Mouse (Mus musculus) ES-Bruce4 (cell line): Measurements from ENCODE around the gene Kcnj14. TPM values are rescaled to one million over a fixed set of nuclear protein-coding genes. Genes with fewer than 3 reads are reported as not detected.
A peak's percentile ranks its signal among the peaks of the same experiment; 100 is the strongest.

ENCODE experiments used
- H3K27ac ChIP-seq: 2 replicates; pipeline ENCODE4 v1.5.1; 2012; ENCODE audit warnings: low read length, inconsistent platforms; ENCODE audit not compliant: insufficient read depth
- H3K27me3 ChIP-seq: 2 replicates; pipeline ENCODE4 v1.6.1; 2012; ENCODE audit warnings: mild to moderate bottlenecking, low read length, inconsistent platforms; ENCODE audit not compliant: control insufficient read depth, poor library complexity, insufficient read depth, severe bottlenecking
- H3K36me3 ChIP-seq: 2 replicates; pipeline ENCODE4 v1.6.1; 2012; ENCODE audit warnings: inconsistent platforms, mild to moderate bottlenecking, low read length, moderate library complexity; ENCODE audit not compliant: control insufficient read depth, poor library complexity, insufficient read depth, severe bottlenecking
- H3K4me1 ChIP-seq: one replicate; pipeline ENCODE4 v1.8.1; 2011; ENCODE audit warnings: low read length; ENCODE audit not compliant: control insufficient read depth, insufficient read depth
- H3K4me3 ChIP-seq: 2 replicates; pipeline ENCODE4 v1.5.1; 2011; ENCODE audit warnings: low read depth, mild to moderate bottlenecking, low read length
- H3K9ac ChIP-seq: 2 replicates; pipeline ENCODE4 v1.6.1; 2012; ENCODE audit warnings: low read depth, mild to moderate bottlenecking, inconsistent platforms; ENCODE audit not compliant: poor library complexity, severe bottlenecking
- H3K9me3 ChIP-seq: replicated peaks from 2 replicates; pipeline ENCODE4 v1.6.1; 2012; ENCODE audit warnings: mild to moderate bottlenecking, low read length, inconsistent platforms; ENCODE audit not compliant: control insufficient read depth, poor library complexity, insufficient read depth, severe bottlenecking
- CTCF ChIP-seq: IDR thresholded peaks from one replicate; pipeline ENCODE4 v1.8.1; 2011; ENCODE audit warnings: low read depth, low read length
- EP300 ChIP-seq: IDR thresholded peaks from 2 replicates; pipeline ENCODE4 v1.6.1; 2011; ENCODE audit warnings: low read depth, low read length; ENCODE audit not compliant: insufficient read depth
- POLR2A ChIP-seq: IDR thresholded peaks from one replicate; pipeline ENCODE4 v1.8.1; 2011; ENCODE audit warnings: low read length; ENCODE audit not compliant: insufficient read depth
- polyA plus RNA-seq: library from polyadenylated mRNA; stranded (reverse); fragments of >200 nt; gene quantifications from 2 replicates; pipeline ENCODE4 v1.2.4, GENCODE M21; 2011; ENCODE audit warnings: low read depth; ENCODE audit not compliant: missing spikeins, insufficient read depth, insufficient read length

Gene Kcnj14
- 0.75 TPM in 1 of 2 replicates, not detected in the other for polyA plus RNA-seq

DNA sequence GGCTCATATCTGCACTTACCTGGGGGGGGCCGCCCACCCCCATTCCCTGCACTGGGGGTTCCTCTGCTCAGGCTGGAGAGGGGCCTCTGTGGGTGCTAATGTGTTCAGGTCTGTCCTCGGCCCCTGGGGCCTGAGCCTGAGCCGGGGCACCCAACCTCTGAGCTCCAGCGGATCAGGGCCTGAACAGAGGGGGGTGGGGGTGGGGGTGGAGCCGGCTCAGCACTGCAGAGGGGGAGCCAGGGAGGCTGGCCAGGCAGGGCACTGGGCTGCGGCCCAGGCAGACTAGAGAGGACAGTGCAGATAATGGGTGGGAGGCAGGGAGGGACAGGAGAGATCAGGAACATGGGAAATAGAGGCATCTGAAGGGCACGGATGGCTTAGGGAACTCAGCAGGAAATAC, at the start of gene Kcnj14:
Kcnj14 (minus strand) TSS at position 185 of the 400 bp plus-strand sequence.
- Histone ChIP-seq H3K27me3 (no peaks in the 10 kb centered on the region), H3K9me3 (no peaks in the 10 kb centered on the region), H3K9ac (no peak within 1 kb of the TSS), H3K4me3 (no peak within 1 kb of the TSS), H3K36me3 (peaks cover 48% of the 10 kb centered on the region), H3K27ac (no peak within 1 kb of the TSS), H3K4me1 (no peaks in the 10 kb centered on the region)
- TF ChIP-seq EP300 (no peak), CTCF (no peak), POLR2A (no peak)

DNA sequence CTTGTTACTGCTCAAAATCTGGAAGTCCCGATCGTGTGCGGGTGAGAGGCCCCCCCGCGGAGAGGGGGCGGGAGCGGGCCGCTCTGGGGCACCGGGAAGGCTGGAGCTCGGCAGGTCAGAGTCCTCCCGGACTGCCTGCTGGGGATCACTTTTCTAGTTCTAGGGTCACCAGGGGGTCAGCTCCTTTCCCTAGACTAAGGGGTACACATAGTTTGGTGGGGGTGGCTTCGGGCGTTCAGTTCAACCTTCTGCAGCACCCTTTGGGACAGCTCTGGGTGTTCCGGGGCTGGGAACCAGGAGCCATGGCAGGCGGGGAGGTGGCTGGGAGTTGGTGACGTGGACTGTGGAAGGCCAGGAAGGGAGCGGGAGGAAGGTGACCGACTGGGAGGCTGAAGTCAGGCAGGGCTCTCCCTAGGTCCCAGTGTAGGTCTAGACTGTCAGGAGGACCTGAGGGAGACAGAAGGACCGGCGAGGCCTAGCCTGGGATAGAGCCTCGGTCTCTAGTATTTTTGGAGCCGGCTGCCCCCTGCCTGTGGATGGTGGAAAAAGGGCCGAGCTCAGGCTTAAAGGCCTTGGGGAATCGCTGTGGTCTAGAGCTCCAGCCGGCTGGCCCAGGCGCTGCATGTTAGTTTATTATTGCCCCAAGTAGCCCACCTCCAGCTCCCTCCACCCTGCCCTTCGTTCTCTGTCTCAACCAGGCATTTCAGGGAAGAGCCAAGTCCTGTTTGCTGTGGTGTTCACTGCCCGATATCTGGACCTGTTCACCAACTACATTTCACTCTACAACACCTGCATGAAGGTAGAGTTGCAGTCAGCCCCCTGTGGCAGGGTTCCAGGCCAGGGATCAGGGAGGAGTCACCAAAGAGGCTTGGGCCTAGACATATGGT, 48.7 kb upstream of the Kcnj14 start:
- TF ChIP-seq EP300 (no peak), CTCF (no peak), POLR2A (no peak)
- Histone ChIP-seq H3K36me3 (peaks cover 14% of the 10 kb centered on the region), H3K27me3 (no peaks in the 10 kb centered on the region), H3K9ac (peak overlapping the region; percentile 94), H3K27ac (0 out of 2 replicates have a peak overlapping the region, but pooled peaks have one; percentile 34), H3K4me1 (no peaks in the 10 kb centered on the region), H3K9me3 (no peaks in the 10 kb centered on the region), H3K4me3 (peak overlapping the region; percentile 94)

GRCm38 (mm10) chr7:45872624-45873023, 48.0 kb upstream of the Kcnj14 start, which contains the start of gene Kdelr1:
Gene Kdelr1 (plus strand): TSS chr7:45872772.
- TF ChIP-seq EP300 (no peak), POLR2A (peak; percentile 48), CTCF (peak; percentile 95)
- Histone ChIP-seq H3K9ac (peak within 1 kb of the TSS; percentile 94), H3K36me3 (peaks cover 14% of the 10 kb centered on the region), H3K4me1 (no peaks in the 10 kb centered on the region), H3K9me3 (no peaks in the 10 kb centered on the region), H3K27me3 (no peaks in the 10 kb centered on the region), H3K4me3 (peak within 1 kb of the TSS; percentile 94), H3K27ac (0 out of 2 replicates have a peak within 1 kb of the TSS, but pooled peaks have one; percentile 34)

- H3K27me3 ChIP-seq: no peaks in the 10 kb centered on the region
Observed at GRCm38 (mm10) chr7:45870282-45871058, 45.9 kb upstream of the Kcnj14 start.

GRCm38 (mm10) chr7:45869787-45870186, 45.2 kb upstream of the Kcnj14 start:
- Histone ChIP-seq H3K27me3 (no peaks in the 10 kb centered on the region), H3K36me3 (no peaks in the 10 kb centered on the region), H3K9me3 (no peaks in the 10 kb centered on the region), H3K4me1 (peaks cover 5% of the 10 kb centered on the region), H3K27ac (no peak overlapping the region), H3K4me3 (no peak overlapping the region), H3K9ac (no peak overlapping the region)
- TF ChIP-seq POLR2A: no peak
- no peak for TF ChIP-seq CTCF
- TF ChIP-seq EP300: no peak

More at GRCm38 (mm10) chr7:45870282-45871058, 45.9 kb upstream of the Kcnj14 start:
- H3K36me3 ChIP-seq: no peaks in the 10 kb centered on the region; the same call in 1 of the 2 replicates
- H3K9me3 ChIP-seq: no peaks in the 10 kb centered on the region
- H3K4me1 ChIP-seq: peaks cover 5% of the 10 kb centered on the region
- peak overlapping the region; percentile 17; the same call in 1 of the 2 replicates for H3K9ac ChIP-seq
- TF ChIP-seq EP300 (no peak), CTCF (no peak), POLR2A (no peak)
- H3K4me3 ChIP-seq: peak overlapping the region; percentile 51
- H3K27ac ChIP-seq: no peak overlapping the region
